Mouse (Mus musculus) liver, adult (tissue): Measurements from ENCODE around the gene Gm21738.
"Not testable (repeated sequence)": the region's sequence is repeated elsewhere in the genome, so short reads cannot be mapped to it uniquely, and the experiment has no call there.

Source experiments
- GATA4 ChIP-seq: IDR thresholded peaks from 2 replicates; pipeline ENCODE4 v1.6.1; 2014; ENCODE audit warnings: mild to moderate bottlenecking, low read length; ENCODE audit not compliant: insufficient replicate concordance

Gene Gm21738

DNA sequence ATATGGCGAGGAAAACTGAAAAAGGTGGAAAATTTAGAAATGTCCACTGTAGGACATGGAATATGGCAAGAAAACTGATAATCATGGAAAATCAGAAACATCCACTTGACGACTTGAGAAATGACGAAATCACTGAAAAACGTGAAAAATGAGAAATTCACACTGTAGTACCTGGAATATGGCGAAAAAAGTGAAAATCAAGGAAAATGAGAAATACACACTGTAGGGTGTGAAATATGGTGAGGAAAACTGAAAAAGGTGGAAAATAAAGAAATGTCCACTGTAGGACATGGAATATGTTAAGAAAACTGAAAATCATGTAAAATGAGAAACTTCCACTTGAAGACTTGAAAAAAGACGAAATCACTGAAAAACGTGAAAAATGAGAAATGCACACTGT, at the start of gene Gm21738:
Gene Gm21738, minus strand, starts transcription at position 101 of the 400 bp plus-strand sequence.
- TF ChIP-seq GATA4, result not testable (repeated sequence)
